Mouse (Mus musculus) CH12.LX (cell line): ENCODE results near the gene Mark4. TPM values are rescaled to one million over a fixed set of nuclear protein-coding genes. Genes with fewer than 3 reads are reported as not detected.

Experiments used
- DNase-seq: peaks from one replicate; pipeline ENCODE4 v3.0.0-alpha.2; 2013; ENCODE audit errors: extremely low read depth
- H3K27ac ChIP-seq: 2 replicates; pipeline ENCODE4 v1.5.1; 2012; ENCODE audit warnings: low read depth, mild to moderate bottlenecking, control low read depth, moderate library complexity; ENCODE audit not compliant: insufficient read depth
- H3K27me3 ChIP-seq: replicated peaks from 2 replicates; pipeline ENCODE3; 2012; ENCODE audit warnings: inconsistent platforms
- H3K36me3 ChIP-seq, 2 experiments: replicated peaks in 1 of 2; 2 replicates each; pipeline versions ENCODE3 to v1.6.1; 2012; ENCODE audit warnings: inconsistent platforms in 1 of 2, low read length in 1 of 2, mild to moderate bottlenecking in 1 of 2, mixed read lengths in 1 of 2, moderate library complexity in 1 of 2; ENCODE audit not compliant: control insufficient read depth in 1 of 2, insufficient read depth in 1 of 2
- H3K4me1 ChIP-seq, 2 experiments: 2 replicates each; pipeline ENCODE4 v1.6.1; 2012; ENCODE audit warnings: inconsistent platforms in 1 of 2, moderate library complexity in 1 of 2; ENCODE audit not compliant: insufficient read depth in 2 of 2, control insufficient read depth in 1 of 2
- H3K4me2 ChIP-seq: 2 replicates; pipeline ENCODE4 v1.6.1; 2012; ENCODE audit warnings: low read depth, mild to moderate bottlenecking, control low read depth; ENCODE audit not compliant: poor library complexity, insufficient read depth, severe bottlenecking
- H3K4me3 ChIP-seq, 3 experiments: fragments of 150-350 bp in 1 of 3; sonication (generic) in 1 of 3; replicated peaks in 1 of 3; 2 replicates each; pipeline versions ENCODE3 to v1.5.1; 2011 to 2012; ENCODE audit warnings: low read depth in 2 of 3, low read length in 2 of 3, mild to moderate bottlenecking in 2 of 3, moderate library complexity in 2 of 3, control low read depth in 1 of 3, improper control_type of control experiment in 1 of 3, inconsistent platforms in 1 of 3, mixed read lengths in 1 of 3; ENCODE audit not compliant: poor library complexity in 1 of 3
- H3K79me2 ChIP-seq: replicated peaks from 2 replicates; pipeline ENCODE4 v1.6.1; 2012; ENCODE audit warnings: mild to moderate bottlenecking, moderate library complexity; ENCODE audit not compliant: control insufficient read depth, poor library complexity, insufficient read depth, severe bottlenecking; ENCODE audit errors: extremely low read depth
- H3K9ac ChIP-seq: 2 replicates; pipeline ENCODE4 v1.6.1; 2012; ENCODE audit warnings: low read depth, mild to moderate bottlenecking, control low read depth, moderate library complexity; ENCODE audit not compliant: insufficient read depth
- H3K9me3 ChIP-seq: replicated peaks from 2 replicates; pipeline ENCODE3; 2012; ENCODE audit warnings: low read length, inconsistent platforms, mixed read lengths
- CHD1 ChIP-seq: IDR thresholded peaks from 2 replicates; pipeline ENCODE4 v1.6.1; 2012; ENCODE audit warnings: low read depth, low read length, improper control_type of control experiment, inconsistent platforms
- E2F4 ChIP-seq: IDR thresholded peaks from 2 replicates; pipeline ENCODE4 v1.6.1; 2011; ENCODE audit warnings: low read depth, low read length, improper control_type of control experiment; ENCODE audit not compliant: insufficient replicate concordance
- ELF1 ChIP-seq: IDR thresholded peaks from 2 replicates; pipeline ENCODE4 v1.6.1; 2014; ENCODE audit warnings: low read depth, mild to moderate bottlenecking, inconsistent platforms, low read length, improper control_type of control experiment
- ETS1 ChIP-seq: conservative IDR thresholded peaks from 2 replicates; pipeline ENCODE4 v1.6.1; 2012; ENCODE audit warnings: low read depth, mild to moderate bottlenecking, inconsistent platforms, low read length, improper control_type of control experiment, moderate library complexity
- GABPA ChIP-seq: IDR thresholded peaks from 2 replicates; pipeline ENCODE4 v1.6.1; 2012; ENCODE audit warnings: low read depth, low read length, improper control_type of control experiment, inconsistent platforms; ENCODE audit not compliant: insufficient replicate concordance
- IRF4 ChIP-seq: IDR thresholded peaks from 2 replicates; pipeline ENCODE4 v1.6.1; 2014; ENCODE audit warnings: low read depth, mild to moderate bottlenecking, inconsistent platforms, low read length, improper control_type of control experiment
- KAT2A ChIP-seq: IDR thresholded peaks from 2 replicates; pipeline ENCODE4 v1.6.1; 2012; ENCODE audit warnings: low read length, improper control_type of control experiment, inconsistent platforms; ENCODE audit not compliant: insufficient replicate concordance
- MAX ChIP-seq: IDR thresholded peaks from 2 replicates; pipeline ENCODE4 v1.6.1; 2011; ENCODE audit warnings: low read length, improper control_type of control experiment
- MAZ ChIP-seq: IDR thresholded peaks from 2 replicates; pipeline ENCODE4 v1.6.1; 2012; ENCODE audit warnings: low read depth, mild to moderate bottlenecking, inconsistent platforms, low read length, improper control_type of control experiment, moderate library complexity
- MEF2A ChIP-seq: IDR thresholded peaks from 2 replicates; pipeline ENCODE4 v1.6.1; 2014; ENCODE audit warnings: low read depth, mild to moderate bottlenecking, inconsistent platforms, low read length, improper control_type of control experiment, borderline replicate concordance
- MXI1 ChIP-seq: IDR thresholded peaks from 2 replicates; pipeline ENCODE4 v1.6.1; 2011; ENCODE audit warnings: mild to moderate bottlenecking, low read depth, low read length, improper control_type of control experiment
- NRF1 ChIP-seq: IDR thresholded peaks from 2 replicates; pipeline ENCODE4 v1.6.1; 2014; ENCODE audit warnings: low read depth, mild to moderate bottlenecking, inconsistent platforms, low read length, improper control_type of control experiment, moderate library complexity
- POLR2A ChIP-seq: IDR thresholded peaks from 2 replicates; pipeline ENCODE4 v1.6.1; 2011; ENCODE audit warnings: low read depth, mild to moderate bottlenecking, improper control_type of control experiment, low read length
- POLR2AphosphoS2 ChIP-seq: IDR thresholded peaks from 2 replicates; pipeline ENCODE4 v1.6.1; 2011; ENCODE audit warnings: low read depth, low read length, improper control_type of control experiment
- RCOR1 ChIP-seq: conservative IDR thresholded peaks from 2 replicates; pipeline ENCODE4 v1.6.1; 2012; ENCODE audit warnings: low read depth, mild to moderate bottlenecking, inconsistent platforms, low read length, improper control_type of control experiment
- SIN3A ChIP-seq: IDR thresholded peaks from 2 replicates; pipeline ENCODE4 v1.6.1; 2012; ENCODE audit warnings: low read length, improper control_type of control experiment, inconsistent platforms
- TBP ChIP-seq: conservative IDR thresholded peaks from 2 replicates; pipeline ENCODE4 v1.6.1; 2011; ENCODE audit warnings: low read depth, low read length, improper control_type of control experiment
- TCF12 ChIP-seq: IDR thresholded peaks from 2 replicates; pipeline ENCODE4 v1.6.1; 2014; ENCODE audit warnings: low read depth, mild to moderate bottlenecking, inconsistent platforms, low read length, improper control_type of control experiment
- USF1 ChIP-seq: IDR thresholded peaks from 2 replicates; pipeline ENCODE4 v1.6.1; 2014; ENCODE audit warnings: low read depth, mild to moderate bottlenecking, inconsistent platforms, low read length, improper control_type of control experiment
- USF2 ChIP-seq: conservative IDR thresholded peaks from 2 replicates; pipeline ENCODE4 v1.6.1; 2011; ENCODE audit warnings: low read depth, low read length, improper control_type of control experiment
- ZC3H11A ChIP-seq: IDR thresholded peaks from 2 replicates; pipeline ENCODE4 v1.6.1; 2012; ENCODE audit warnings: low read depth, mild to moderate bottlenecking, inconsistent platforms, low read length, improper control_type of control experiment
- ZKSCAN1 ChIP-seq: IDR thresholded peaks from 2 replicates; pipeline ENCODE4 v1.6.1; 2012; ENCODE audit warnings: low read depth, inconsistent platforms, low read length, improper control_type of control experiment, borderline replicate concordance
- ZNF384 ChIP-seq: IDR thresholded peaks from 2 replicates; pipeline ENCODE4 v1.6.1; 2012; ENCODE audit warnings: low read depth, low read length, improper control_type of control experiment, inconsistent platforms
- dilution Hi-C: fragments of 300-500 bp; cut with MboI; formaldehyde crosslinking; loops from 2 replicates; pipeline ENCODE4 v1.14.3; 2020; ENCODE audit warnings: low sequenced_read_pairs; ENCODE audit not compliant: extremely low pct_unique_long_range_greater_than_20kb, extremely low pct_ligation_motif_present
- in situ Hi-C: fragments of 300-500 bp; cut with MboI; formaldehyde crosslinking; loops from 3 replicates; pipeline ENCODE4 v1.14.3; 2019; ENCODE audit warnings: low sequenced_read_pairs, low pct_ligation_motif_present, low pct_unique_long_range_greater_than_20kb, mixed read lengths
- polyA plus RNA-seq: library from polyadenylated mRNA; unstranded; fragments of >175 nt; gene quantifications from 2 replicates; pipeline ENCODE4 v1.2.1, GENCODE M21; 2012; ENCODE audit warnings: low read depth; ENCODE audit not compliant: insufficient read length
- total RNA-seq, 2 experiments: library from RNA; depleted of rRNA; stranded (reverse); fragments of 300-350 nt in 1 of 2; fragments of >200 nt in 1 of 2; gene quantifications; 2 replicates each; pipeline ENCODE4 v1.2.3; 2012 to 2014

The Mark4 gene
- total and polyA plus RNA-seq, 3 experiments, result 1.7 to 11.9 (median 7.3) TPM

DNA sequence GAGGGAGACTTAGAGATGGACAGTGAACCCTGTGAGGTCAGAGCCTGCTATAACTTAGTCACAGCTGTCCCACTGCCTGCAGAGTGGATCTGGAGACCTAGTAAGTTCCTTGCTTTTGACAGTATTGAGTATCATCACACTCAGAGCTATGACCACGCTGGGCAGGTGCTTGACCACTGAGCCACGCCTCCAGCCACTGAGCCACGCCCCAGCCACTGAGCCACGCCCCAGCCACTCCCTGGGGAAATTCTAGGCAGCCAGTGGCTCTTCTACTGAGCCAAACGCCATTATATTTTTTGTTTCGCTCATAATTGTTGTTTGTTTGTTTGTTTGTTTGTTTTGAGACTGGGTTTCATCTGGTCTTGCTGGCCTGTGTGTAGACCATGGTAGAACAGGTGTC, 9.0 kb upstream of the Mark4 start:
- Histone ChIP-seq H3K4me1 (peaks cover 2 to 16% of the 10 kb centered on the region in 2 experiments; a peak in 3 of 4 replicates), H3K27ac (no peak overlapping the region), H3K27me3 (peaks cover 70% of the 10 kb centered on the region), H3K36me3 (no peaks in the 10 kb centered on the region), H3K9me3 (peaks cover 8% of the 10 kb centered on the region), H3K9ac (no peak overlapping the region), H3K4me2 (no peak overlapping the region), H3K79me2 (no peaks in the 10 kb centered on the region), H3K4me3 (no peak overlapping the region)
- in situ Hi-C loops, result no loop called here
- TF ChIP-seq NRF1 (no peak), RCOR1 (no peak), E2F4 (no peak), GABPA (no peak), POLR2AphosphoS2 (no peak), ZKSCAN1 (no peak), ZC3H11A (no peak), USF2 (no peak), KAT2A (no peak), TBP (no peak), TCF12 (no peak), SIN3A (no peak)
- dilution Hi-C loops, result no loop called here
- DNase-seq, result no peak

DNA sequence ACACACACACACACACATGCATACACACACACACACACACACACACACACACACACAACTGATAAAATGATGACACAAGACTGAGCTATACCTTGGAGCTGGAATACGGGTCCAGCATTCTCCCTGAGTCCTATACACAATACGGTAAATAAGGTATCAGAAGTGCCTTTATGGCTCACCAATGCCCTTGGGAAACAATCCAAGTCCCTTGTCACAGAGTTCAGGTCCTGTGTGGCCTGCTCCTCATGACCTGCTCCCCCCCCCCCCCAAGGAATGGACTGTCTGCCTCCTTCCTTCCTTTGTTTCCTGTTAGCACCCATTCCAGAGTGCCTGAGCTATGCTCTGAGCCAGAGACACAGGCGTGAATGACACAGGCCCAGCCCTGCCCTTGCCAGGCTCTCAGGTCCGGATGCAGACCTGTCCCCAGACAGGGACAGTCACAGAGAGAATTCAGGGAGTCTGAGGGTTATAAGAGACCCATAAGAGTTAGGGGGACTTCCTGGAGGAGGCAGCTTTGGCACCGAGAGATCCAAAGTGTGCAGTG, 8.1 kb upstream of the Mark4 start:
- dilution Hi-C loops, result no loop called here
- H3K4me3 ChIP-seq, result no peak overlapping the region
- H3K4me2 ChIP-seq, result no peak overlapping the region
- H3K27me3 ChIP-seq, result peaks cover 63% of the 10 kb centered on the region
- in situ Hi-C loops, result no loop called here
- no peak for TF ChIP-seq ZNF384
- no peak for TF ChIP-seq TCF12
- TF ChIP-seq NRF1, result no peak
- no peak for TF ChIP-seq ELF1
- TF ChIP-seq CHD1, result no peak
- TF ChIP-seq MXI1, result no peak
- TF ChIP-seq POLR2A, result no peak
- no peak for TF ChIP-seq MEF2A
- no peak for TF ChIP-seq ZKSCAN1
- TF ChIP-seq MAX, result no peak
- TF ChIP-seq ETS1, result no peak
- TF ChIP-seq USF2, result no peak
- TF ChIP-seq MAZ, result no peak
- no peak for TF ChIP-seq IRF4
- no peak for TF ChIP-seq USF1
- TF ChIP-seq GABPA, result no peak
- H3K27ac ChIP-seq, result no peak overlapping the region
- no peaks in the 10 kb centered on the region for H3K36me3 ChIP-seq
- no peak overlapping the region for H3K9ac ChIP-seq
- DNase-seq, result no peak
- H3K4me1 ChIP-seq, result peaks cover 2 to 13% of the 10 kb centered on the region in 2 experiments; a peak in 3 of 4 replicates
- no peaks in the 10 kb centered on the region for H3K79me2 ChIP-seq
- H3K9me3 ChIP-seq, result peaks cover 8% of the 10 kb centered on the region
